Comparison of ENCODE assay signal across 22 mouse cellular contexts in the genomic region with DNA sequence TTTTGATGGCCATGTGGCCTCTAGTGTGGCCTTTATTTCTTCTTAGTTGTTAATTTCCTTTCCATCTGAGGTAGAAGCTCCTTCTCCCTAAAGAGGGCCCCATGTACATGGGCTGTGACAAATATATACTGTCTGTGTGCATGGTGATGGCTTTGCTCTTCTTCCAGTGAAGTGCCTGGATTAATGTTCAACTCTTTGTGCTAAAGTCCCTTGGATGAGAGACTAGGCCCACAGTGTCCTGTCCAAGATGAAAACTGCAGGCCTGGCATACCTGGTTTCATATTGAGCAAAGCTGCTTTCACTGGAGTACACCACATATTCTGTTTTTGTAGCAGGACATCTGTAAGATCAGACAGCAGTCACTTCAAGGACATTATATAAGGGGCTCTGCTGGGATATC.
A peak's percentile ranks its signal among the peaks of the same experiment; 100 is the strongest.
DNase-seq lines count a peak whose midpoint lies in the region; ATAC-seq and TF ChIP-seq lines count a peak whose summit lies in the region.
"Had no signal": no experiment of that assay in that cellular context is flagged by ENCODE, and none has a peak within 500 bp of the region (broad histone marks: within the 10 kb centered on the region; RNA-seq: fewer than 3 reads in every experiment).

No protein-coding gene starts in this region.

- no peaks in the 10 kb centered on the region for H3K27me3 ChIP-seq in kidney, embryonic 14.5 days (ENCODE audit: control insufficient read depth, insufficient read depth, low read length)
- no peaks in the 10 kb centered on the region for H3K27me3 ChIP-seq in intestine, postnatal 0 days (replicated peaks; ENCODE audit: control insufficient read depth, insufficient read depth, low read length)
- no peaks in the 10 kb centered on the region for H3K27me3 ChIP-seq in stomach, postnatal 0 days (ENCODE audit: control insufficient read depth, insufficient read depth, low read length)
- H3K27me3 ChIP-seq: embryonic facial prominence, embryonic 15.5 days had no signal

- H3K27ac ChIP-seq in kidney, embryonic 14.5 days (ENCODE audit: low read depth, low read length): no peak overlapping the region
- no peak overlapping the region for H3K27ac ChIP-seq in intestine, postnatal 0 days (ENCODE audit: low read depth, low read length)
- H3K27ac ChIP-seq in stomach, postnatal 0 days (replicated peaks): no peak overlapping the region
- H3K27ac ChIP-seq: embryonic facial prominence, embryonic 15.5 days; forebrain, embryonic 10.5 days; gastrocnemius, adult 2 months; heart, embryonic 10.5 days had no signal

- H3K9ac ChIP-seq in kidney, embryonic 14.5 days (ENCODE audit: low read depth, low read length): no peak overlapping the region
- H3K9ac ChIP-seq in intestine, postnatal 0 days (ENCODE audit: low read depth, low read length): no peak overlapping the region
- no peak overlapping the region for H3K9ac ChIP-seq in stomach, postnatal 0 days (ENCODE audit: low read length)
- H3K9ac ChIP-seq: embryonic facial prominence, embryonic 15.5 days had no signal

- peak; percentile 7 for DNase-seq in kidney, adult 18-20 months
- peak; percentile 31 to 49 for DNase-seq in kidney, adult 8-10 months
- peak; percentile 6 for DNase-seq in kidney, postnatal 10 days
- no peak for DNase-seq in stomach, postnatal 0 days (ENCODE audit: low spot score)
- DNase-seq in urinary bladder, adult 2 months (ENCODE audit: low spot score): no peak
- DNase-seq in right cerebral cortex, postnatal 14 days: no peak
- DNase-seq: adrenal gland, adult 8-10 months; adrenal gland, postnatal 36 days; cerebellum, adult 2 months; cerebellum, postnatal 14 days; embryo, embryonic 11 days; gastrocnemius, adult 2 months; gastrocnemius, postnatal 25 days; heart, adult 18-20 months; heart, postnatal 10 days had no signal

- TF ChIP-seq CTCF in intestine, postnatal 0 days (IDR thresholded peaks at IDR 0.05; ENCODE audit: low read depth): no peak
- TF ChIP-seq CTCF in stomach, postnatal 0 days (IDR thresholded peaks at IDR 0.05; ENCODE audit: low read depth): no peak

- ATAC-seq in kidney, embryonic 14.5 days (ENCODE audit: low FRiP score, low TSS enrichment): no peak
- ATAC-seq in intestine, postnatal 0 days: peak; percentile 25; the same call in 1 of the 2 replicates
- no peak for ATAC-seq in stomach, postnatal 0 days (ENCODE audit: low FRiP score, low TSS enrichment)
- ATAC-seq: forebrain, embryonic 14.5 days had no signal

- no peaks in the 10 kb centered on the region for H3K36me3 ChIP-seq in kidney, embryonic 14.5 days (ENCODE audit: control insufficient read depth, insufficient read depth, low read length)
- no peaks in the 10 kb centered on the region for H3K36me3 ChIP-seq in intestine, postnatal 0 days (ENCODE audit: control insufficient read depth, insufficient read depth)
- no peaks in the 10 kb centered on the region for H3K36me3 ChIP-seq in stomach, postnatal 0 days (ENCODE audit: control insufficient read depth, insufficient read depth, low read length)
- H3K36me3 ChIP-seq: embryonic facial prominence, embryonic 15.5 days; forebrain, embryonic 10.5 days; heart, embryonic 10.5 days had no signal

- H3K4me3 ChIP-seq in kidney, embryonic 14.5 days (ENCODE audit: low read length): no peak overlapping the region
- H3K4me3 ChIP-seq in intestine, postnatal 0 days (ENCODE audit: low read depth, low read length): no peak overlapping the region
- no peak overlapping the region for H3K4me3 ChIP-seq in stomach, postnatal 0 days (ENCODE audit: low read depth, low read length)
- H3K4me3 ChIP-seq: embryonic facial prominence, embryonic 15.5 days; erythroblast, embryonic 14.5 days; forebrain, embryonic 10.5 days; gastrocnemius, adult 2 months; heart, embryonic 10.5 days had no signal

- H3K9me3 ChIP-seq in kidney, embryonic 14.5 days (ENCODE audit: control insufficient read depth, low read length): no peaks in the 10 kb centered on the region
- H3K9me3 ChIP-seq in intestine, postnatal 0 days (ENCODE audit: control insufficient read depth): no peaks in the 10 kb centered on the region
- no peaks in the 10 kb centered on the region for H3K9me3 ChIP-seq in stomach, postnatal 0 days (ENCODE audit: control insufficient read depth, low read length)
- H3K9me3 ChIP-seq: embryonic facial prominence, embryonic 15.5 days; forebrain, embryonic 10.5 days; heart, embryonic 10.5 days had no signal

- H3K4me2 ChIP-seq in kidney, embryonic 14.5 days (replicated peaks; ENCODE audit: low read depth, low read length): no peak overlapping the region
- no peak overlapping the region for H3K4me2 ChIP-seq in intestine, postnatal 0 days (replicated peaks; ENCODE audit: low read depth)
- H3K4me2 ChIP-seq in stomach, postnatal 0 days (replicated peaks; ENCODE audit: low read depth): no peak overlapping the region
- H3K4me2 ChIP-seq: embryonic facial prominence, embryonic 15.5 days had no signal

- TF ChIP-seq EP300 in stomach, postnatal 0 days (optimal IDR thresholded peaks at IDR 0.05): no peak

- H3K4me1 ChIP-seq in kidney, embryonic 14.5 days (ENCODE audit: control insufficient read depth, insufficient read depth, low read length): no peaks in the 10 kb centered on the region
- H3K4me1 ChIP-seq in intestine, postnatal 0 days (replicated peaks; ENCODE audit: control insufficient read depth, insufficient read depth, low read length): no peaks in the 10 kb centered on the region
- no peaks in the 10 kb centered on the region for H3K4me1 ChIP-seq in stomach, postnatal 0 days (replicated peaks; ENCODE audit: control insufficient read depth, insufficient read depth)
- H3K4me1 ChIP-seq: embryonic facial prominence, embryonic 15.5 days; forebrain, embryonic 10.5 days; heart, embryonic 10.5 days had no signal

Comparison
In these comparisons a context has a peak if more than half of its experiments do, and no peak if none do; other contexts are left out.
1. DNase-seq: peak in kidney, adult 18-20 months (single experiment), kidney, adult 8-10 months (2 of 2) and kidney, postnatal 10 days (single experiment); none in stomach, postnatal 0 days (single experiment), urinary bladder, adult 2 months (single experiment) and right cerebral cortex, postnatal 14 days (single experiment).